Mouse (Mus musculus): Measurements from ENCODE around the gene Gm3233. TPM values are rescaled to one million over a fixed set of nuclear protein-coding genes. Genes with fewer than 3 reads are reported as not detected.
"Not testable (repeated sequence)": the region's sequence is repeated elsewhere in the genome, so short reads cannot be mapped to it uniquely, and the experiment has no call there.

The Gm3233 gene
- polyA plus RNA-seq, 1 experiment from 2014 or later, result not detected

- 70% methylated on average over 1 of the region's 1 CpGs for WGBS
Measured at GRCm38 (mm10) chr10:77771225-77771624, 11.7 kb upstream of the Gm3233 start, which contains the start of gene Gm3238. Gene Gm3238, minus strand, starts transcription at chr10:77771325.

GRCm38 (mm10) chr10:77769727-77770126, 10.2 kb upstream of the Gm3233 start:
- Histone ChIP-seq H3K4me1 (replicated peaks) (no peaks in the 10 kb centered on the region), H3K9me3 (no peaks in the 10 kb centered on the region), H3K27ac (no peak overlapping the region), H3K4me3 (replicated peaks) (no peak overlapping the region), H3K9ac (replicated peaks) (no peak overlapping the region), H3K4me2 (replicated peaks) (no peak overlapping the region), H3K27me3 (no peaks in the 10 kb centered on the region), H3K36me3 (no peaks in the 10 kb centered on the region)
- ATAC-seq, result no peak
- WGBS, result 87% methylated on average over 1 of the region's 1 CpGs

More at GRCm38 (mm10) chr10:77771225-77771624, 11.7 kb upstream of the Gm3233 start, which contains the start of gene Gm3238:
- H3K36me3 ChIP-seq; H3K4me1 ChIP-seq (replicated peaks); H3K4me2 ChIP-seq (replicated peaks); H3K27me3 ChIP-seq; H3K9ac ChIP-seq (replicated peaks); ATAC-seq; H3K9me3 ChIP-seq; H3K27ac ChIP-seq; H3K4me3 ChIP-seq (replicated peaks): not testable (repeated sequence)

GRCm38 (mm10) chr10:77753448-77753847, 6.0 kb downstream of the Gm3233 start:
- H3K4me1 ChIP-seq (replicated peaks), result 0 out of 2 replicates have a peak, but pooled peaks cover 6% of the 10 kb centered on the region
- H3K9ac ChIP-seq (replicated peaks), result no peak overlapping the region
- no peak overlapping the region for H3K4me3 ChIP-seq (replicated peaks)
- no peak overlapping the region for H3K4me2 ChIP-seq (replicated peaks)
- ATAC-seq, result no peak
- H3K36me3 ChIP-seq, result no peaks in the 10 kb centered on the region
- H3K27me3 ChIP-seq, result no peaks in the 10 kb centered on the region
- no peak overlapping the region for H3K27ac ChIP-seq
- no peaks in the 10 kb centered on the region for H3K9me3 ChIP-seq

- not testable (repeated sequence) for H3K4me3 ChIP-seq (replicated peaks); H3K9me3 ChIP-seq; H3K4me1 ChIP-seq (replicated peaks); H3K9ac ChIP-seq (replicated peaks); H3K36me3 ChIP-seq; H3K27ac ChIP-seq; H3K4me2 ChIP-seq (replicated peaks); ATAC-seq; H3K27me3 ChIP-seq
- 65% methylated on average over 3 of the region's 3 CpGs for WGBS
Measured at GRCm38 (mm10) chr10:77752312-77752711, 7.2 kb downstream of the Gm3233 start.

- not testable (repeated sequence) for H3K4me2 ChIP-seq (replicated peaks); ATAC-seq
- WGBS, result 50% methylated on average over 1 of the region's 1 CpGs
Measured at GRCm38 (mm10) chr10:77751254-77751653, 8.2 kb downstream of the Gm3233 start, which contains the start of gene Gm9736. Gene Gm9736, minus strand, starts transcription at chr10:77751354.

GRCm38 (mm10) chr10:77750686-77751085, 8.8 kb downstream of the Gm3233 start:
- not testable (repeated sequence) for ATAC-seq; H3K4me3 ChIP-seq (replicated peaks); H3K27me3 ChIP-seq; H3K4me1 ChIP-seq (replicated peaks); H3K9ac ChIP-seq (replicated peaks); H3K27ac ChIP-seq; H3K36me3 ChIP-seq; H3K4me2 ChIP-seq (replicated peaks); H3K9me3 ChIP-seq
- WGBS, result 85% methylated on average over 1 of the region's 1 CpGs

More at GRCm38 (mm10) chr10:77751254-77751653, 8.2 kb downstream of the Gm3233 start, which contains the start of gene Gm9736:
- not testable (repeated sequence) for H3K9me3 ChIP-seq; H3K4me3 ChIP-seq (replicated peaks); H3K9ac ChIP-seq (replicated peaks); H3K4me1 ChIP-seq (replicated peaks); H3K27me3 ChIP-seq; H3K36me3 ChIP-seq
- peak within 1 kb of the TSS; percentile 35; the same call in 1 of the 2 replicates for H3K27ac ChIP-seq

- not testable (repeated sequence) for ATAC-seq; H3K36me3 ChIP-seq; H3K27me3 ChIP-seq; H3K9me3 ChIP-seq; H3K4me1 ChIP-seq (replicated peaks); H3K4me2 ChIP-seq (replicated peaks); H3K9ac ChIP-seq (replicated peaks); H3K4me3 ChIP-seq (replicated peaks)
- 51% methylated on average over 5 of the region's 5 CpGs for WGBS
- H3K27ac ChIP-seq, result peak within 1 kb of the TSS; percentile 51; the same call in 1 of the 2 replicates
Measured at GRCm38 (mm10) chr10:77741924-77742688, 17.4 kb downstream of the Gm3233 start, which contains the start of gene Gm18596. Gene Gm18596, minus strand, starts transcription at chr10:77742638.

- Histone ChIP-seq H3K9ac (replicated peaks) (no peak overlapping the region), H3K36me3 (no peaks in the 10 kb centered on the region), H3K9me3 (no peaks in the 10 kb centered on the region), H3K27me3 (no peaks in the 10 kb centered on the region), H3K4me1 (replicated peaks) (peaks cover 6% of the 10 kb centered on the region), H3K27ac (no peak overlapping the region), H3K4me2 (replicated peaks) (no peak overlapping the region), H3K4me3 (replicated peaks) (no peak overlapping the region)
- ATAC-seq, result no peak
- WGBS, result 90% methylated on average over 4 of the region's 4 CpGs
Measured at GRCm38 (mm10) chr10:77738929-77739328, 20.6 kb downstream of the Gm3233 start.

GRCm38 (mm10) chr10:77735928-77736327, 23.6 kb downstream of the Gm3233 start:
- H3K36me3 ChIP-seq, result no peaks in the 10 kb centered on the region
- ATAC-seq, result no peak
- 94% methylated on average over 1 of the region's 1 CpGs for WGBS

GRCm38 (mm10) chr10:77729241-77729640, 30.2 kb downstream of the Gm3233 start:
- WGBS, result 52% methylated on average over 4 of the region's 4 CpGs

More at GRCm38 (mm10) chr10:77735928-77736327, 23.6 kb downstream of the Gm3233 start:
- Histone ChIP-seq H3K4me1 (replicated peaks) (peaks cover 6% of the 10 kb centered on the region), H3K9ac (replicated peaks) (no peak overlapping the region), H3K4me3 (replicated peaks) (no peak overlapping the region), H3K27me3 (no peaks in the 10 kb centered on the region), H3K4me2 (replicated peaks) (no peak overlapping the region), H3K9me3 (no peaks in the 10 kb centered on the region), H3K27ac (no peak overlapping the region)

GRCm38 (mm10) chr10:77728280-77728679, 31.2 kb downstream of the Gm3233 start:
- Histone ChIP-seq H3K27me3 (no peaks in the 10 kb centered on the region), H3K36me3 (no peaks in the 10 kb centered on the region), H3K27ac (no peak overlapping the region), H3K4me2 (replicated peaks) (no peak overlapping the region), H3K4me1 (replicated peaks) (no peaks in the 10 kb centered on the region), H3K4me3 (replicated peaks) (no peak overlapping the region), H3K9ac (replicated peaks) (no peak overlapping the region), H3K9me3 (no peaks in the 10 kb centered on the region)
- ATAC-seq, result no peak
- 62% methylated on average over 4 of the region's 4 CpGs for WGBS

More at GRCm38 (mm10) chr10:77729241-77729640, 30.2 kb downstream of the Gm3233 start:
- Histone ChIP-seq H3K27ac (no peak overlapping the region), H3K27me3 (no peaks in the 10 kb centered on the region), H3K4me2 (replicated peaks) (no peak overlapping the region), H3K36me3 (no peaks in the 10 kb centered on the region), H3K4me1 (replicated peaks) (no peaks in the 10 kb centered on the region), H3K9ac (replicated peaks) (no peak overlapping the region), H3K4me3 (replicated peaks) (no peak overlapping the region), H3K9me3 (no peaks in the 10 kb centered on the region)
- ATAC-seq, result no peak

GRCm38 (mm10) chr10:77726186-77726585, 33.3 kb downstream of the Gm3233 start, which contains the start of gene Gm10100:
Gene Gm10100, plus strand, starts transcription at chr10:77726486.
- H3K27me3 ChIP-seq, result no peaks in the 10 kb centered on the region
- no peaks in the 10 kb centered on the region for H3K9me3 ChIP-seq
- no peak within 1 kb of the TSS for H3K27ac ChIP-seq
- ATAC-seq, result no peak
- H3K4me3 ChIP-seq (replicated peaks), result no peak within 1 kb of the TSS
- H3K4me1 ChIP-seq (replicated peaks), result no peaks in the 10 kb centered on the region
- WGBS, result 45% methylated on average over 3 of the region's 3 CpGs
- H3K9ac ChIP-seq (replicated peaks), result no peak within 1 kb of the TSS
- H3K4me2 ChIP-seq (replicated peaks), result no peak within 1 kb of the TSS
- no peaks in the 10 kb centered on the region for H3K36me3 ChIP-seq

Data from midbrain, embryonic 13.5 days (tissue).